Mouse (Mus musculus) limb, embryonic 12.5 days (tissue): ENCODE data around the gene Arid5b. TPM values are rescaled to one million over a fixed set of nuclear protein-coding genes. Genes with fewer than 3 reads are reported as not detected.

ENCODE experiments used
- ATAC-seq: fragments of 200-750 bp; cut with Nextera tagmentation; 2 replicates; pipeline ENCODE4 v1.8.0; 2017; ENCODE audit warnings: low read depth, moderate TSS enrichment; ENCODE audit not compliant: insufficient number of reproducible peaks, insufficient read depth, low FRiP score, low TSS enrichment
- H3K27ac ChIP-seq: fragments of 300-500 bp; sonication (generic); 2 replicates; pipeline ENCODE4 v1.5.1; 2016; ENCODE audit warnings: mild to moderate bottlenecking, moderate library complexity
- H3K27me3 ChIP-seq: fragments of 300-500 bp; sonication (generic); 2 replicates; pipeline ENCODE4 v1.6.1; 2016; ENCODE audit warnings: mild to moderate bottlenecking, moderate library complexity
- H3K36me3 ChIP-seq: fragments of 300-500 bp; sonication (generic); 2 replicates; pipeline ENCODE4 v1.6.1; 2016; ENCODE audit warnings: mild to moderate bottlenecking, moderate library complexity
- H3K4me1 ChIP-seq: fragments of 300-500 bp; sonication (generic); replicated peaks from 2 replicates; pipeline ENCODE4 v1.6.1; 2016
- H3K4me2 ChIP-seq: fragments of 300-500 bp; sonication (generic); 2 replicates; pipeline ENCODE4 v1.6.1; 2016; ENCODE audit warnings: mild to moderate bottlenecking, moderate library complexity
- H3K4me3 ChIP-seq: fragments of 300-500 bp; sonication (generic); replicated peaks from 2 replicates; pipeline ENCODE4 v1.5.1; 2016; ENCODE audit warnings: mild to moderate bottlenecking
- H3K9ac ChIP-seq: fragments of 300-500 bp; sonication (generic); replicated peaks from 2 replicates; pipeline ENCODE4 v1.6.1; 2016; ENCODE audit warnings: mild to moderate bottlenecking, moderate library complexity
- H3K9me3 ChIP-seq: fragments of 300-500 bp; sonication (generic); 2 replicates; pipeline ENCODE4 v1.6.1; 2016; ENCODE audit warnings: mild to moderate bottlenecking, moderate library complexity
- WGBS: fragments of 180-500 bp; shearing (Covaris S2); methylation state at CpG from one replicate; pipeline ENCODE4 v1.1.7; 2016; 5-methylcytosine and 5-hydroxymethylcytosine counted together
- polyA plus RNA-seq: library from polyadenylated mRNA; unstranded; fragments of >200 nt; fragmentation: Nextera tagmentation; extraction: Ambion mirVana; gene quantifications from 2 replicates; pipeline ENCODE4 v1.2.1, GENCODE M21; 2016

Arid5b gene
- polyA plus RNA-seq, 1 experiment from 2014 or later = 48.0 TPM

DNA sequence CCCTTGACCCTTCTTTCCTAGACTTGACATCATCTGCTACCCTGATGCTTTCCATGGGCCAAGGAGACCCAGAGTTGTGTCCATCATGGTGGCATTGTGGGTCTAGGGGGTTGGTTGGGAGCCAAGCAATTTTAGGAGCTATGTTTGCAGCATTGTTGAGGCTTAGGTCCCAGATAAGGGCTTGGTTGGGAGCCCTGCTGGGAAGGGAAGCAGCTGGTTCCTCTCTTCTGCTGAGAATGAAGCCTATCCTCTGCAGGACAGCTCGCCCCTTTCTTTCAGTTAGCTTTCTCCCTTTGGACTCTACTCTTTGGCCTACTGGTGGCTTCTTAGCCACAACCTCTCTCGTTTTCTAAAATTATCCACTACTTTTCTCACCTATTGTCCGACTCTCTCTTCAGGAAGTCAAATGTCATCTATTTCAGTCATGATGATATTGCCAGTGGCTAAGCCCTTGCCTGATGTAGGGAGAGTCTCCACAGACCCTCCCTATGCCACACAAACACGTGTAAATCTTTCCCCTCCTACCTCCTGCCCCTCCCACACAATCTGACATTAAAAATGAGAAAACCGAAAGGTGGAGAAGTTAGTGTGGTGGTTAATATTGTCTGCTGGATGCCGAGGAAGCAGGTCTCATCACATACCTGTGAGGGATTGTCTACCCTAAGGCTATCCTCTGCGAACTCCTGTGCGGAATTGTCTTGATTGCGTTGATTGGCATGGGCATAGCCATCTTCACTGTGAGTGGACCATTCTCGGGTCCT lies 198.4 kb downstream of the Arid5b start:
- Histone ChIP-seq H3K36me3 (no peaks in the 10 kb centered on the region), H3K27me3 (no peaks in the 10 kb centered on the region), H3K9ac (no peak overlapping the region), H3K9me3 (no peaks in the 10 kb centered on the region; the same call in 1 of the 2 replicates), H3K4me2 (no peak overlapping the region), H3K27ac (no peak overlapping the region), H3K4me3 (no peak overlapping the region), H3K4me1 (0 out of 2 replicates have a peak, but pooled peaks cover 3% of the 10 kb centered on the region)
- no peak for ATAC-seq
- 82% methylated on average over 10 of the region's 10 CpGs for WGBS

DNA sequence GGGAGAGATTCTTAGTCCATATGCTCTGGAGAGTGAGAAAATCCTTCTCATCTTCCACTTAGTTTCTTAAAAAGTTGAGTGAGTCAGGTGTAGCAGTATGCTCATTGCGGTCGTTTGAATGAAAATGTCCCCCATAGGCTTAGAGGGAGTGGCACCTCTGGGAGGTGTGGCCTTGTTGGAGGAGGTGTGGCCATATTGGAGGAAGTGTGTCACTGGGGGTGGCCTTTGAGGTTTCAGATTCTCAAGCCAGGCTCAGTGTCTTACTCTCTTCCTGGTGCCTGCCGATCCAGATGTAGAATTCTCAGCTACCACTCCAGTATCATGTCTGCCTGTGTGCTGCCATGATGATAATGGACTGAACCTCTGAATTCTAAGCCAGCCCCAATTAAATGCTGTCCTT lies 199.8 kb downstream of the Arid5b start:
- Histone ChIP-seq H3K4me3 (no peak overlapping the region), H3K9ac (no peak overlapping the region), H3K4me2 (no peak overlapping the region), H3K9me3 (no peaks in the 10 kb centered on the region; the same call in 1 of the 2 replicates), H3K27ac (no peak overlapping the region), H3K36me3 (no peaks in the 10 kb centered on the region), H3K4me1 (0 out of 2 replicates have a peak, but pooled peaks cover 3% of the 10 kb centered on the region), H3K27me3 (no peaks in the 10 kb centered on the region)
- no peak for ATAC-seq
- 95% methylated on average over 3 of the region's 3 CpGs for WGBS

DNA sequence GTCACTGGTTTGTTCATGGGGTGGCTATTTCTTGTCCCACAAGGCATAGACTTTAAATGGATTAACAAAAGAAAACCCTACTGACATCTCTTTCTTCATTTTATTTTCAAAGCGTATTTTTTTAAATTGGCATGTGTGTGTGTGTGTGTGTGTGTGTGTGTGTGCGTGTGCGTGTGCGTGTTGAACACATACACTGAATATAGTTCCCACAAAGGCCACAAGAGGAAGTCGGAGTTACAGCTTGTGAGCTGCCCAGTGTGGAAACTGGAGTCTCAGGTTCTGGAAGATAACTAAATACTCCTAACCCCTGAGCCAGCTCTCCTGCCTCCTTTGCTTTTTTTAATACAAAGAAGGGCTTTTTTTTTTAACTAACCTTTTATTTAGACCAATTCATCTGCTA lies 203.4 kb downstream of the Arid5b start:
- Histone ChIP-seq H3K9ac (no peak overlapping the region), H3K4me3 (no peak overlapping the region)
- WGBS = 92% methylated on average over 5 of the region's 5 CpGs

DNA sequence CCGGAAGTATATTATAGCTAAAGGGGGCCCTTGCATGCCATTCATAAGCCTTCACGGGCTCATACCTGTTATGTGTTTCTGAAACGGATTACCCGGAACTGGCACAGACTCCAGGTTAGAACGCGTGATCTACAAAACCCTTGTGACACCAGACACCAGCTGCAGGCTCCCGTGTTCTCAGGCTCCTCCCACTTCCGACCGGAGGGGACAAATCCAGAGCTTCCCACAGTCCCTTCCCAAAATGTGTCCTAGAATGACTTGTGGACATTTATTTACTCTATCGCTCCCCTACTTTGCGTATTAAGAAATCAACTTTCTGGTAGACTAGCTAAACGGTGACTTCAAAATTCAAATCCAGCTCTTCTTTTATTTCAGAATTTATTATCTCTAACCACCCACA lies 204.2 kb downstream of the Arid5b start:
- 89% methylated on average over 12 of the region's 12 CpGs for WGBS
- Histone ChIP-seq H3K36me3 (no peaks in the 10 kb centered on the region), H3K4me1 (0 out of 2 replicates have a peak, but pooled peaks cover 3% of the 10 kb centered on the region), H3K4me2 (no peak overlapping the region), H3K9ac (no peak overlapping the region), H3K27ac (no peak overlapping the region), H3K9me3 (no peaks in the 10 kb centered on the region; the same call in 1 of the 2 replicates), H3K27me3 (no peaks in the 10 kb centered on the region), H3K4me3 (no peak overlapping the region)
- no peak for ATAC-seq

More for the DNA sequence above, 203.4 kb downstream of the Arid5b start:
- no peaks in the 10 kb centered on the region for H3K36me3 ChIP-seq
- H3K27ac ChIP-seq = no peak overlapping the region
- 0 out of 2 replicates have a peak, but pooled peaks cover 3% of the 10 kb centered on the region for H3K4me1 ChIP-seq
- no peaks in the 10 kb centered on the region for H3K27me3 ChIP-seq
- ATAC-seq = no peak
- H3K4me2 ChIP-seq = no peak overlapping the region
- no peaks in the 10 kb centered on the region; the same call in 1 of the 2 replicates for H3K9me3 ChIP-seq

DNA sequence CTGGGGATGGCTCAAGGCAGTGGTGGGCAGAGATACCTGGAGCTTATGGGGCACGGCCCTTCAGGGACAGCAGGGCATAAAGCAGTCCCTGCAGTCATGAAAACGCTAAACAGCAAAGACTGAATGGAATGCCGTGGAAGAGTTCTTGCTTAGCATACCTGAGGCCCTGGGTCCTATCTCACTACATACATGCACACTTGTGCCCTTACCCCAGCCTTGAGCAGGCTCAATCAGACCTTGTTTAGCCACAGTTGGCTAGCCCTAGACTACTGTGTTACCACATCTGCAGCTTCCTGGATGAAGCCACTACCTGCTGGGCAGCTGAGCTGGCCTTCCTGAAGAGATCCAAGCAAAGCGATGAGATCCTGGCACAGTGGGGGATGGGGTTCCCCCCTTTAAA lies 205.9 kb downstream of the Arid5b start:
- no peak overlapping the region for H3K9ac ChIP-seq
- no peak for ATAC-seq
- H3K27ac ChIP-seq = no peak overlapping the region
- 0 out of 2 replicates have a peak, but pooled peaks cover 3% of the 10 kb centered on the region for H3K4me1 ChIP-seq
- WGBS = 91% methylated on average over 4 of the region's 4 CpGs
- H3K36me3 ChIP-seq = no peaks in the 10 kb centered on the region
- H3K4me2 ChIP-seq = no peak overlapping the region
- no peak overlapping the region for H3K4me3 ChIP-seq
- no peaks in the 10 kb centered on the region for H3K27me3 ChIP-seq
- H3K9me3 ChIP-seq = no peaks in the 10 kb centered on the region; the same call in 1 of the 2 replicates

DNA sequence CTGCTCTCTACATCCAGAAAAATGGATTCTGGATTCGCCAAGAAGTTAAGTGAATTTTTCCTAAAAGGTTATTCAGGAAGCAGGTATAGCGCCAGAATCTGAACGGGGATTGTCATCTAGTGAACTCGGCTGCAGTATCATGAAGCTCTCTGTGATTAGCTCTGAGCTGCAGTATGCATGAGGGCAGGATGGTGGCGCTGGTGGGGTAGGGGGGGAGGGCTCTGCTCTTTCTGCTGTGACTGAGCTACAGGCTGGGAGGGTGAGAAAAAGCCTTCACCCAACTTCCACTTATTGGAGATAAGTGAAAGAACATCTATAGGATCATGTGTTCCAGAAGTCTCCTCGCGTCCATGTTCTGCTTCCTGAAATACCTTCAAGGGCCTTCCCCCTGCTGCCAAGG lies 207.5 kb downstream of the Arid5b start:
- no peak overlapping the region for H3K27ac ChIP-seq
- no peaks in the 10 kb centered on the region for H3K4me1 ChIP-seq
- H3K4me3 ChIP-seq = no peak overlapping the region
- no peaks in the 10 kb centered on the region for H3K36me3 ChIP-seq
- ATAC-seq = no peak
- no peak overlapping the region for H3K4me2 ChIP-seq
- no peaks in the 10 kb centered on the region for H3K9me3 ChIP-seq
- no peak overlapping the region for H3K9ac ChIP-seq
- 83% methylated on average over 7 of the region's 7 CpGs for WGBS
- no peaks in the 10 kb centered on the region for H3K27me3 ChIP-seq

DNA sequence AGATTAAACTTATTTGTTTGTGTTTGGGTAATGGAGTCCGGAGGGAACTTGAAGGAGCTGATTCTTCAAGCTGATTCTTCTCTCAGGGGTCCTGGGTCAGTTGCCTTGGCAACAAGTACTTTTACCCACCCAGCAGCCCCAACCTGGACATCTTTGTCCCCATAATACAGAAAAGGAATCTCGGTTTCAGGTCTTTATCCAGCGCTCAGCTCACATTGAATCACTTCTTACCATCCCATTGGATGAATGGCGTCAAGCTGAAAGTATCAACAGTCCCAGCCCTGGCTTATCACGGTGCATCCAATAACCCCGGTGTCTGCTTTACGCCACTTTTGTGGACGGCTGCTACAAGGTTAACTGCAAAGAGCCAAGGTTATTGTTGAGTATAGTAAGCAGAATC lies 210.1 kb downstream of the Arid5b start:
- Histone ChIP-seq H3K36me3 (no peaks in the 10 kb centered on the region), H3K4me3 (no peak overlapping the region), H3K27me3 (no peaks in the 10 kb centered on the region), H3K9me3 (no peaks in the 10 kb centered on the region), H3K4me2 (no peak overlapping the region), H3K9ac (no peak overlapping the region), H3K4me1 (no peaks in the 10 kb centered on the region), H3K27ac (no peak overlapping the region)
- ATAC-seq = no peak
- WGBS = 91% methylated on average over 8 of the region's 8 CpGs

DNA sequence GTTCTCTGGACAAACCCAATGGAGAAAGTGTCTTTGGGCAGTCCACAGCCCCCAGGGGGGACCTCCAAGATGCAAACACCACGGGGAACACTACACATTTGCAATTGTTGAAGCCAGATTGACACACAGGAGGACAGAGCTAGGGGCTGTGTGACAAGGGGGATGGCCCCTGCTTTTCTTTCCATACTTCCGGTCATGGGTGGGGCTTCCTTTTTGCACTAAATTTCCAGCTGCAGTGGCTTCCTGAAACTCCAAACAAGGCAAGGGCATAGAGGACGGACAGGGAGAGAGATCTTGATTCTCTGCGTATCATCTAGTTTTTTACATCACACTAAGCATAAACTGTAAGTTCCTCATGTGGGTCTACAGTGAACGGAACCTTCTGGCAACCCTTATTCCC lies 210.6 kb downstream of the Arid5b start:
- H3K27me3 ChIP-seq = no peaks in the 10 kb centered on the region
- H3K36me3 ChIP-seq = no peaks in the 10 kb centered on the region
- 86% methylated on average over 5 of the region's 5 CpGs for WGBS
- H3K4me3 ChIP-seq = no peak overlapping the region
- ATAC-seq = no peak
- H3K9me3 ChIP-seq = no peaks in the 10 kb centered on the region
- no peak overlapping the region for H3K27ac ChIP-seq
- no peak overlapping the region for H3K4me2 ChIP-seq
- H3K9ac ChIP-seq = no peak overlapping the region
- H3K4me1 ChIP-seq = no peaks in the 10 kb centered on the region

DNA sequence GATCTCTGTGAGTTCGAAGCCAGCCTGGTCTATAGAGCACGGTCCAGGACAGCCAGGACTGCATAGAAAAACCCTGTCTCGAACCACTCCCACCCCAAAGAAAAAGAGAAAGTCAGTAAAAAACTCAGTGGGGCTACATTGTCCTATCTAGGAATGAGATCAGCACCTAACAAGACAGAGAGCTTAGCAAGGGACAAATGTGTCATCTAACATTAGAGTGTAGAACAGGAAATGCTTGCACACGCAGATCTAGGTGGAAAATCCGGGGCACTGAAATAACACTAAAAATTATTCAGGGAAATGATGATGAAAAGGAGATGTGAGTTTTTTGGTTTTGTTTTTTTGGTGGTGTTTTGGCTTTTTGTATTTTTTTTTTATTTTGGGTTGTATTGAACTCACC lies 212.4 kb downstream of the Arid5b start:
- Histone ChIP-seq H3K9ac (no peak overlapping the region), H3K9me3 (no peaks in the 10 kb centered on the region), H3K27ac (no peak overlapping the region), H3K27me3 (no peaks in the 10 kb centered on the region), H3K4me2 (no peak overlapping the region), H3K4me1 (peaks cover 2% of the 10 kb centered on the region; the same call in 1 of the 2 replicates), H3K4me3 (no peak overlapping the region), H3K36me3 (no peaks in the 10 kb centered on the region)
- 86% methylated on average over 5 of the region's 5 CpGs for WGBS
- ATAC-seq = no peak

DNA sequence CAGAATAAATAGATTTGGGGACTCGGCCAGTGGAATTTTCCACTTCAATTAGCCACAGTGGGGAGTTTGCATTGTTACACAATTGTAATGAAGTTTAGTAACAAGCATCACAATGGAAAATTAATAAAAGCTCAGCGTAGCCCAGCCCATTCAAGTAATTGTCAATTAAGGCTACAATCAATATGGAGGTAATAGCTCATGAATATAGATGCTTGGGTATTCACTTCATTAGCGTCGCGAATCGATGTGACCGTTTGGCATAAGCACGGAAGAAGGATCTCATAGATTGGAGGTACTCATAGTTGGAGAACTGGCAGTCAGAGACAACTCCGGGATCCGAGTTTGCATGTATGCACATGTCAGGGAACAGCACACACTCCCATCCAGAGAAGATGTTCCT lies 214.0 kb downstream of the Arid5b start:
- Histone ChIP-seq H3K36me3 (no peaks in the 10 kb centered on the region), H3K4me3 (no peak overlapping the region), H3K4me2 (no peak overlapping the region), H3K27ac (no peak overlapping the region), H3K9ac (no peak overlapping the region), H3K27me3 (no peaks in the 10 kb centered on the region), H3K4me1 (peaks cover 5% of the 10 kb centered on the region; the same call in 1 of the 2 replicates), H3K9me3 (no peaks in the 10 kb centered on the region)
- no peak for ATAC-seq
- WGBS = 89% methylated on average over 10 of the region's 10 CpGs

DNA sequence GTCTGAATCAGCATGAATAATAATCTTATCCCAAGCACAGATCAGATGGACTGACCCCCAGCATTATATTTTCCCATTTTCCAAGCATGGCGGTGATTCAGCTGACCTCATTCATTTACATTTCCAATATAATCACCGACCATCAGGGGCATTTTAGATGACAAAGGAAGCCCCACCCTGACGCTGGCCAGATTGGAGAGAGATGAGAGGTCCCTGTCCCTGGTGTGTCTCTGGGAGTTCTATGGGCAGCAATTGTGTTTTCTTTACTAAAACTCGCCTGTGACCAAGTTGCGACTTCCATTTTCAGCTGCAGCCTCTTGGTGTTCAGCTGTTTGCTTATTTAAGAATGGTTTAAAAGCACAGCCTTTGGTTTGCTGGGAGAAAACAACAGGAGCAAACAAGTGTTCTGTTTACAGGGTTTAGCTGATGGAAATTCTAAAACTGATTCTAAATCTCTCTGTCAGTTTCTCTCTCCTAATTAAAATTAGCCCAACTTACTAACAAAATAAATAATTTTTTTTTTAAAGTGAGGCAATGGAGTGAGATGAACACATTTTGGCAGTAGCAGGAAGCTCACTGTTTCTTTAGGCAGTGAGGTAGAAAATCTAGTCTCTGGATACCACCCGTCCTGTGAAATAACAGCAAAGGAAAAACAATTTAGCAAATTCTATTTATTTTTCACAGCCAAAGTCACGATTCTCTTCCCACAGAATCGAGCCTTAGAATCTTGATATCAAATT lies 214.6 kb downstream of the Arid5b start:
- Histone ChIP-seq H3K27me3 (no peaks in the 10 kb centered on the region), H3K36me3 (no peaks in the 10 kb centered on the region), H3K9me3 (no peaks in the 10 kb centered on the region), H3K9ac (no peak overlapping the region), H3K4me3 (no peak overlapping the region), H3K4me2 (no peak overlapping the region), H3K27ac (no peak overlapping the region), H3K4me1 (peaks cover 5% of the 10 kb centered on the region; the same call in 1 of the 2 replicates)
- no peak for ATAC-seq
- WGBS = 70% methylated on average over 8 of the region's 8 CpGs
